Mouse (Mus musculus) thymus, adult 2 months (tissue): ENCODE measurements around the gene Ubr3.

Experiments
- CTCF ChIP-seq: fragments of 200-500 bp; IDR thresholded peaks from 2 replicates; pipeline ENCODE4 v1.5.1; 2012; ENCODE audit warnings: mild to moderate bottlenecking, control low read depth, low read length, moderate library complexity, borderline replicate concordance; ENCODE audit not compliant: control insufficient read depth, poor library complexity, insufficient read depth; ENCODE audit errors: extremely low read depth
- POLR2A ChIP-seq: fragments of 200-500 bp; IDR thresholded peaks from 2 replicates; pipeline ENCODE4 v1.6.1; 2012; ENCODE audit warnings: mild to moderate bottlenecking, low read length, control low read depth, moderate library complexity; ENCODE audit not compliant: control insufficient read depth, poor library complexity, insufficient read depth; ENCODE audit errors: extremely low read depth

DNA sequence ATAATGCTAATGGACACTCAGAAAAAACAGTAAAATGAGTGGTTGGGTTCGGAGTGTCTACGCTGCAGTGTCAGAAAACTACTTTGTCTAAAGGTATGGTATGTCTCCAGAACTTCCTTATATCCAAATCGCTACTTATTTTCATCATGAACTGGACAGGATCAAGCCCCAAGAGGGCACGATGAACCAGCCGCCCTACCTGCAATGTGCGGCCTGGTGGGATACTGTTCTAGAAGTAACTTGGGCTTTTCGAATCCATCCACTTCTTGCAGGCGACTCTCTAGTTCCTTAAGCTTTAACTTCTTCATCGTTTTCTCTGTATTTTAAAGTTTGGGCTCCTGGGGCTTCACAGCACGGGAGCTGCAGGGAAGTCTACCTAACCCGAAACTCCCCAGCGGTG is 12.0 kb upstream of the Ubr3 start:
- TF ChIP-seq POLR2A (no peak), CTCF (no peak)
